In the genomic region with DNA sequence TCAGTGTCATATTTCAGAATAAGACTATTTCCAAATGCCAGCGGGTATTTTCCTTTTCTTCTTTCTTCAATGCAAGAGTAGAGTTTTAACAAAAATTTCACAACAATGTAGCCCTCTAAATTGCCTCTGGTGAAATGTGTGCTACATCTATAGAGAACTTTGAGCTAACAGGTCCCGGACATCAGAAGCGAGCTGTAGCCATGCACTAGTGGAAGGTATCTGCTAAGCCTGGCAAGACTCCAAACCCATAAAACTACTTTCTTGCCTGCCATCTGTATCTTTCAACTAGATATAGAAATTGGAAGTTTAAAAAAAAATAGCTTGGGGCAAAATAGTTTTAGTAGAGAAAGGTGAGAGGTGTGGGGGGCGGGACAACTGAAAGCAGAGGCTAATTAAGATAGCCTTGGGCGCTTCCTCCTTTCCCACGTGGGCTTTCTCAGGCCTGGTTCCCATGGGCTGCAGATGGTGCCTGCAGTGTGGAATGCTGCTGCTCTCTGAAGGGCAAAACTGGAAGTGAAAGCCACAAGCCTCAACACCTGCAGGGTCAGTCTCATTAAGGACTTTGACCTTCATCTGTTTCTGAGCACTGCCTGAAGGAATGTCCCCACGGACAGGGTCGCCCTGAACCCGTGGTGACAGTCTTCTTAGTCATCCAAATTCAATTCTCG, we compare ENCODE assay signal across 8 mouse cellular contexts.
A peak's percentile ranks its signal among the peaks of the same experiment; 100 is the strongest.
DNase-seq lines count a peak whose midpoint lies in the region; ATAC-seq and TF ChIP-seq lines count a peak whose summit lies in the region.
"Had no signal": no experiment of that assay in that cellular context is flagged by ENCODE, and none has a peak within 500 bp of the region (broad histone marks: within the 10 kb centered on the region; RNA-seq: fewer than 3 reads in every experiment).

No protein-coding gene starts in this region.

- no peaks in the 10 kb centered on the region for H3K4me1 ChIP-seq in lung, adult 2 months (ENCODE audit: control insufficient read depth, insufficient read depth, low read length)
- no peaks in the 10 kb centered on the region for H3K4me1 ChIP-seq in midbrain, embryonic 15.5 days
- H3K4me1 ChIP-seq: megakaryocyte, embryonic 14.5 days had no signal

- H3K9me3 ChIP-seq in midbrain, embryonic 15.5 days: no peaks in the 10 kb centered on the region
- H3K9me3 ChIP-seq: megakaryocyte, embryonic 14.5 days had no signal

- no peak overlapping the region for H3K27ac ChIP-seq in midbrain, embryonic 15.5 days

- H3K27me3 ChIP-seq in midbrain, embryonic 15.5 days (replicated peaks): no peaks in the 10 kb centered on the region
- H3K27me3 ChIP-seq: megakaryocyte, embryonic 14.5 days had no signal

- 0 out of 2 replicates have a peak, but pooled peaks have one; percentile 22 for ATAC-seq in common myeloid progenitor, adult 5-6 weeks (replicated peaks; ENCODE audit: low read depth, poor library complexity, severe bottlenecking)
- ATAC-seq in granulocyte monocyte progenitor cell, adult 5-6 weeks (replicated peaks; ENCODE audit: poor library complexity, severe bottlenecking): peak; percentile 35
- ATAC-seq in midbrain, embryonic 15.5 days (replicated peaks): 0 out of 2 replicates have a peak, but pooled peaks have one; percentile 27

- H3K9ac ChIP-seq in midbrain, embryonic 15.5 days: no peak overlapping the region

- TF ChIP-seq POLR2A in lung, adult 2 months (IDR thresholded peaks at IDR 0.05; ENCODE audit: borderline replicate concordance, extremely low read depth, low read depth, low read length): no peak

- WGBS in lung, adult 2 months: 51% methylated on average over 10 of the region's 10 CpGs
- 71% methylated on average over 10 of the region's 10 CpGs for WGBS in midbrain, embryonic 15.5 days

- no peak for DNase-seq in lung, adult 2 months
- no peak for DNase-seq in lung, postnatal 14 days
- DNase-seq in layer of hippocampus, adult 9-10 months (ENCODE audit: low spot score): no peak
- no peak for DNase-seq in thymus, postnatal 14 days

- H3K36me3 ChIP-seq in midbrain, embryonic 15.5 days (replicated peaks): no peaks in the 10 kb centered on the region

- H3K4me2 ChIP-seq in midbrain, embryonic 15.5 days: no peak overlapping the region

- H3K4me3 ChIP-seq in lung, adult 2 months (replicated peaks; ENCODE audit: extremely low read depth, low read depth, low read length): peak overlapping the region; percentile 4
- no peak overlapping the region for H3K4me3 ChIP-seq in midbrain, embryonic 15.5 days
- H3K4me3 ChIP-seq: megakaryocyte, embryonic 14.5 days had no signal

- TF ChIP-seq CTCF in lung, adult 2 months (IDR thresholded peaks at IDR 0.05; ENCODE audit: insufficient read depth, low read length): no peak
